Mouse (Mus musculus) left cerebral cortex, adult 9 months (tissue): ENCODE measurements around the gene Pml.

Experiments used
- DNase-seq, 2 experiments: peaks; one replicate each; pipeline ENCODE4 v3.0.0; 2022; ENCODE audit warnings: low spot score in 2 of 2

Pml gene

GRCm38 (mm10) chr9:58249592-58250192, at the start of gene Pml:
Gene Pml, minus strand, starts transcription at chr9:58249786.
- peak in 1 of 2 experiments; percentile 66 for DNase-seq

GRCm38 (mm10) chr9:58297961-58298477, 48.4 kb upstream of the Pml start:
- DNase-seq, result no peak

GRCm38 (mm10) chr9:58297065-58297464, 47.5 kb upstream of the Pml start:
- DNase-seq, result no peak

GRCm38 (mm10) chr9:58295766-58296361, 46.3 kb upstream of the Pml start:
- DNase-seq, result no peak

- DNase-seq, result no peak
These were observed 45.8 kb upstream of the Pml start for GRCm38 (mm10) chr9:58295345-58295744.

GRCm38 (mm10) chr9:58294527-58294926, 44.9 kb upstream of the Pml start:
- DNase-seq, result no peak

GRCm38 (mm10) chr9:58289901-58290300, 40.3 kb upstream of the Pml start:
- no peak for DNase-seq

GRCm38 (mm10) chr9:58289090-58289489, 39.5 kb upstream of the Pml start:
- DNase-seq, result no peak

GRCm38 (mm10) chr9:58283431-58283830, 33.8 kb upstream of the Pml start:
- no peak for DNase-seq

- no peak for DNase-seq
These were observed 32.0 kb upstream of the Pml start for GRCm38 (mm10) chr9:58281597-58281996.

- DNase-seq, result peak; percentile 40 to 67
These were observed 30.9 kb upstream of the Pml start for GRCm38 (mm10) chr9:58280259-58281109.

GRCm38 (mm10) chr9:58279780-58280179, 30.2 kb upstream of the Pml start:
- DNase-seq, result no peak

GRCm38 (mm10) chr9:58278821-58279723, 29.5 kb upstream of the Pml start:
- DNase-seq, result no peak

- no peak for DNase-seq
These were observed 28.7 kb upstream of the Pml start for GRCm38 (mm10) chr9:58278313-58278712.

GRCm38 (mm10) chr9:58276346-58276745, 26.8 kb upstream of the Pml start:
- no peak for DNase-seq

- no peak for DNase-seq
These were observed 26.2 kb upstream of the Pml start for GRCm38 (mm10) chr9:58275797-58276196.

GRCm38 (mm10) chr9:58275115-58275774, 25.7 kb upstream of the Pml start:
- no peak for DNase-seq

- no peak for DNase-seq
These were observed 25.0 kb upstream of the Pml start for GRCm38 (mm10) chr9:58274626-58275025.

- DNase-seq, result no peak
These were observed 24.6 kb upstream of the Pml start for GRCm38 (mm10) chr9:58274101-58274604.

- DNase-seq, result no peak
These were observed 23.3 kb upstream of the Pml start for GRCm38 (mm10) chr9:58272855-58273254.

GRCm38 (mm10) chr9:58272068-58272541, 22.5 kb upstream of the Pml start:
- DNase-seq, result no peak
